Mouse (Mus musculus) heart, embryonic 15.5 days (tissue): ENCODE results near the gene Aifm1. TPM values are rescaled to one million over a fixed set of nuclear protein-coding genes. Genes with fewer than 3 reads are reported as not detected.

ENCODE experiments used
- polyA plus RNA-seq: library from polyadenylated mRNA; unstranded; fragments of >200 nt; fragmentation: Nextera tagmentation; extraction: Ambion mirVana; gene quantifications from 2 replicates; pipeline ENCODE4 v1.2.1, GENCODE M21; 2015

Aifm1 gene
- polyA plus RNA-seq, 1 experiment from 2014 or later = 115 TPM

Other genes starting within 250 kb of the Aifm1 start
- gene Bcorl1, start 172.2 kb downstream of the Aifm1 start, polyA plus RNA-seq = 3.1 and 4.2 TPM in 2 replicates
- gene Elf4, start 50.4 kb downstream of the Aifm1 start, polyA plus RNA-seq = 8.4 and 11.2 TPM in 2 replicates
- 4.9 and 5.0 TPM in 2 replicates for gene Rab33a, start 5.7 kb upstream of the Aifm1 start, polyA plus RNA-seq
- 4.8 and 5.8 TPM in 2 replicates for gene Zfp280c, start 80.9 kb upstream of the Aifm1 start, polyA plus RNA-seq
- gene Slc25a14, start 109.8 kb upstream of the Aifm1 start, polyA plus RNA-seq = 6.6 and 8.7 TPM in 2 replicates
- gene Gpr119, start 160.9 kb upstream of the Aifm1 start, polyA plus RNA-seq = not detected in 2 replicates
- 9.8 and 14.5 TPM in 2 replicates for gene Rbmx2, start 181.4 kb upstream of the Aifm1 start, polyA plus RNA-seq